Mouse (Mus musculus) testis, adult 2 months (tissue): ENCODE results near the gene Gng7.

Experiments
- CTCF ChIP-seq: fragments of 200-500 bp; IDR thresholded peaks from 2 replicates; pipeline ENCODE4 v1.5.1; 2012; ENCODE audit warnings: low read depth, mild to moderate bottlenecking, inconsistent platforms, low read length, moderate library complexity; ENCODE audit not compliant: control insufficient read depth, insufficient read depth, insufficient replicate concordance
- POLR2A ChIP-seq: fragments of 200-500 bp; IDR thresholded peaks from 2 replicates; pipeline ENCODE4 v1.6.1; 2012; ENCODE audit warnings: low read depth, mild to moderate bottlenecking, inconsistent platforms, low read length, moderate library complexity; ENCODE audit not compliant: control insufficient read depth

GRCm38 (mm10) chr10:80911891-80912290, 102.9 kb downstream of the Gng7 start:
- no peak for TF ChIP-seq CTCF
- TF ChIP-seq POLR2A: no peak
